Mouse (Mus musculus) forebrain, embryonic 14.5 days (tissue): Measurements from ENCODE around the gene Taf1c. TPM values are rescaled to one million over a fixed set of nuclear protein-coding genes. Genes with fewer than 3 reads are reported as not detected.

Experiments used
- ATAC-seq: fragments of 200-750 bp; cut with Nextera tagmentation; 2 replicates; pipeline ENCODE4 v1.8.0; 2017; ENCODE audit warnings: mild to moderate bottlenecking, moderate library complexity
- DNase-seq: peaks from one replicate; pipeline ENCODE4 v3.0.0-alpha.2; 2015; ENCODE audit warnings: low spot score
- H3K27ac ChIP-seq: fragments of 300-500 bp; sonication (generic); 2 replicates; pipeline ENCODE4 v1.5.1; 2014; ENCODE audit warnings: low read depth, mild to moderate bottlenecking, control low read depth, low read length, moderate library complexity
- H3K27me3 ChIP-seq: fragments of 300-500 bp; sonication (generic); replicated peaks from 2 replicates; pipeline ENCODE4 v1.6.1; 2014; ENCODE audit warnings: low read length, control low read depth, mixed read lengths; ENCODE audit not compliant: control insufficient read depth, insufficient read depth
- H3K36me3 ChIP-seq: fragments of 300-500 bp; sonication (generic); 2 replicates; pipeline ENCODE4 v1.6.1; 2014; ENCODE audit warnings: low read length, control low read depth; ENCODE audit not compliant: control insufficient read depth, insufficient read depth
- H3K4me1 ChIP-seq: fragments of 300-500 bp; sonication (generic); 2 replicates; pipeline ENCODE4 v1.6.1; 2014; ENCODE audit warnings: antibody characterized with exemption, low read length, control low read depth; ENCODE audit not compliant: control insufficient read depth, insufficient read depth
- H3K4me2 ChIP-seq: fragments of 300-500 bp; sonication (generic); 2 replicates; pipeline ENCODE4 v1.6.1; 2014; ENCODE audit warnings: mild to moderate bottlenecking, control low read depth, low read length
- H3K4me3 ChIP-seq: fragments of 300-500 bp; sonication (generic); 2 replicates; pipeline ENCODE4 v1.5.1; 2014; ENCODE audit warnings: low read depth, low read length, control low read depth
- H3K9ac ChIP-seq: fragments of 300-500 bp; sonication (generic); 2 replicates; pipeline ENCODE4 v1.6.1; 2014; ENCODE audit warnings: mild to moderate bottlenecking, low read length, control low read depth, moderate library complexity
- H3K9me3 ChIP-seq: fragments of 300-500 bp; sonication (generic); replicated peaks from 2 replicates; pipeline ENCODE4 v1.6.1; 2016; ENCODE audit warnings: low read length, control low read depth, mixed read lengths; ENCODE audit not compliant: control insufficient read depth
- WGBS: fragments of 180-500 bp; shearing (Covaris S2); extraction: QIAGEN DNeasy Blood & Tissue Kit; methylation state at CpG from one replicate; pipeline ENCODE4 v1.1.7; 2014; 5-methylcytosine and 5-hydroxymethylcytosine counted together
- polyA plus RNA-seq: library from polyadenylated mRNA; unstranded; fragments of >200 nt; fragmentation: Nextera tagmentation; extraction: Ambion mirVana; gene quantifications from 2 replicates; pipeline ENCODE4 v1.2.1, GENCODE M21; 2014

Gene Taf1c
- polyA plus RNA-seq, 1 experiment from 2014 or later, result 13.7 TPM

GRCm38 (mm10) chr8:119627613-119628359 is 22.8 kb upstream of the Taf1c start:
- H3K4me2 ChIP-seq, result no peak overlapping the region
- DNase-seq, result no peak
- 52% methylated on average over 10 of the region's 10 CpGs for WGBS

GRCm38 (mm10) chr8:119627199-119627598 is 22.2 kb upstream of the Taf1c start:
- no peak overlapping the region for H3K9ac ChIP-seq
- H3K4me3 ChIP-seq, result no peak overlapping the region
- ATAC-seq, result no peak
- WGBS, result 83% methylated on average over 7 of the region's 7 CpGs
- no peaks in the 10 kb centered on the region for H3K4me1 ChIP-seq
- H3K27ac ChIP-seq, result no peak overlapping the region
- H3K27me3 ChIP-seq, result no peaks in the 10 kb centered on the region; the same call in 1 of the 2 replicates
- H3K4me2 ChIP-seq, result no peak overlapping the region
- H3K36me3 ChIP-seq, result no peaks in the 10 kb centered on the region
- H3K9me3 ChIP-seq, result no peaks in the 10 kb centered on the region
- no peak for DNase-seq

More at GRCm38 (mm10) chr8:119627613-119628359, 22.8 kb upstream of the Taf1c start:
- Histone ChIP-seq H3K4me3 (no peak overlapping the region), H3K9me3 (no peaks in the 10 kb centered on the region), H3K4me1 (no peaks in the 10 kb centered on the region), H3K27ac (no peak overlapping the region), H3K9ac (no peak overlapping the region), H3K27me3 (no peaks in the 10 kb centered on the region; the same call in 1 of the 2 replicates), H3K36me3 (no peaks in the 10 kb centered on the region)
- ATAC-seq, result no peak

GRCm38 (mm10) chr8:119625788-119626187 is 20.8 kb upstream of the Taf1c start:
- H3K9ac ChIP-seq, result no peak overlapping the region
- H3K4me1 ChIP-seq, result no peaks in the 10 kb centered on the region
- WGBS, result 86% methylated on average over 22 of the region's 22 CpGs
- no peak overlapping the region for H3K4me2 ChIP-seq
- no peak for DNase-seq
- H3K4me3 ChIP-seq, result no peak overlapping the region
- no peaks in the 10 kb centered on the region for H3K36me3 ChIP-seq
- no peak overlapping the region for H3K27ac ChIP-seq
- no peak for ATAC-seq
- H3K9me3 ChIP-seq, result no peaks in the 10 kb centered on the region
- no peaks in the 10 kb centered on the region; the same call in 1 of the 2 replicates for H3K27me3 ChIP-seq

- Histone ChIP-seq H3K4me1 (no peaks in the 10 kb centered on the region), H3K27ac (no peak overlapping the region), H3K9me3 (no peaks in the 10 kb centered on the region), H3K4me3 (no peak overlapping the region), H3K4me2 (no peak overlapping the region), H3K27me3 (no peaks in the 10 kb centered on the region; the same call in 1 of the 2 replicates), H3K9ac (no peak overlapping the region), H3K36me3 (no peaks in the 10 kb centered on the region)
- WGBS, result 87% methylated on average over 7 of the region's 7 CpGs
- DNase-seq (no peak), ATAC-seq (no peak)
These were observed 19.9 kb upstream of the Taf1c start for GRCm38 (mm10) chr8:119624916-119625315.

- no peak for DNase-seq
- WGBS, result 92% methylated on average over 1 of the region's 1 CpGs
- Histone ChIP-seq H3K36me3 (no peaks in the 10 kb centered on the region), H3K27me3 (no peaks in the 10 kb centered on the region; the same call in 1 of the 2 replicates), H3K4me2 (no peak overlapping the region), H3K27ac (no peak overlapping the region), H3K4me3 (no peak overlapping the region), H3K9me3 (no peaks in the 10 kb centered on the region), H3K9ac (no peak overlapping the region), H3K4me1 (no peaks in the 10 kb centered on the region)
- no peak for ATAC-seq
These were observed 18.7 kb upstream of the Taf1c start for GRCm38 (mm10) chr8:119623744-119624143.

- H3K4me2 ChIP-seq, result no peak overlapping the region
- H3K4me1 ChIP-seq, result no peaks in the 10 kb centered on the region
- H3K9ac ChIP-seq, result no peak overlapping the region
- 87% methylated on average over 8 of the region's 8 CpGs for WGBS
- no peaks in the 10 kb centered on the region for H3K9me3 ChIP-seq
- DNase-seq (no peak), ATAC-seq (no peak)
- H3K27me3 ChIP-seq, result no peaks in the 10 kb centered on the region; the same call in 1 of the 2 replicates
- H3K27ac ChIP-seq, result no peak overlapping the region
- no peaks in the 10 kb centered on the region for H3K36me3 ChIP-seq
- H3K4me3 ChIP-seq, result no peak overlapping the region
These were observed 18.0 kb upstream of the Taf1c start for GRCm38 (mm10) chr8:119623061-119623460.

GRCm38 (mm10) chr8:119622555-119622954 is 17.5 kb upstream of the Taf1c start:
- Histone ChIP-seq H3K27me3 (no peaks in the 10 kb centered on the region; the same call in 1 of the 2 replicates), H3K9ac (no peak overlapping the region), H3K4me3 (no peak overlapping the region), H3K36me3 (no peaks in the 10 kb centered on the region), H3K4me1 (no peaks in the 10 kb centered on the region), H3K4me2 (no peak overlapping the region), H3K9me3 (no peaks in the 10 kb centered on the region), H3K27ac (no peak overlapping the region)
- 58% methylated on average over 4 of the region's 4 CpGs for WGBS
- ATAC-seq (no peak), DNase-seq (no peak)

- Histone ChIP-seq H3K36me3 (no peaks in the 10 kb centered on the region), H3K9me3 (no peaks in the 10 kb centered on the region), H3K27ac (no peak overlapping the region), H3K4me3 (no peak overlapping the region), H3K27me3 (no peaks in the 10 kb centered on the region; the same call in 1 of the 2 replicates), H3K9ac (no peak overlapping the region), H3K4me2 (no peak overlapping the region), H3K4me1 (no peaks in the 10 kb centered on the region)
- whole genome bisulfite sequencing, result 88% methylated on average over 14 of the region's 14 CpGs
- no peak for DNase-seq
- ATAC-seq, result no peak
These were observed 15.9 kb upstream of the Taf1c start for GRCm38 (mm10) chr8:119620848-119621465.
